Mouse (Mus musculus) embryonic facial prominence, embryonic 10.5 days (tissue): ENCODE measurements around the gene Prss57. TPM values are rescaled to one million over a fixed set of nuclear protein-coding genes. Genes with fewer than 3 reads are reported as not detected.

Experiments
- DNase-seq: peaks from one replicate; pipeline ENCODE4 v3.0.0-alpha.2; 2017; ENCODE audit warnings: low spot score
- H3K27ac ChIP-seq: fragments of 300-500 bp; sonication (generic); replicated peaks from 2 replicates; pipeline ENCODE4 v1.5.1; 2016; ENCODE audit warnings: mild to moderate bottlenecking
- H3K27me3 ChIP-seq: fragments of 300-500 bp; sonication (generic); replicated peaks from 2 replicates; pipeline ENCODE4 v1.6.1; 2016; ENCODE audit warnings: low read depth, mild to moderate bottlenecking; ENCODE audit not compliant: poor library complexity, severe bottlenecking
- H3K36me3 ChIP-seq: fragments of 300-500 bp; sonication (generic); replicated peaks from 2 replicates; pipeline ENCODE4 v1.6.1; 2016; ENCODE audit warnings: mild to moderate bottlenecking, moderate library complexity
- H3K4me1 ChIP-seq: fragments of 300-500 bp; sonication (generic); 2 replicates; pipeline ENCODE4 v1.6.1; 2016
- H3K4me3 ChIP-seq: fragments of 300-500 bp; sonication (generic); 2 replicates; pipeline ENCODE4 v1.5.1; 2016; ENCODE audit warnings: mild to moderate bottlenecking, moderate library complexity
- H3K9me3 ChIP-seq: fragments of 300-500 bp; sonication (generic); 2 replicates; pipeline ENCODE4 v1.6.1; 2016; ENCODE audit warnings: mild to moderate bottlenecking
- WGBS: fragments of 180-500 bp; shearing (Covaris S2); methylation state at CpG from one replicate; pipeline ENCODE4 v1.1.7; 2016; 5-methylcytosine and 5-hydroxymethylcytosine counted together
- polyA plus RNA-seq: library from polyadenylated mRNA; unstranded; fragments of >200 nt; fragmentation: Nextera tagmentation; extraction: Ambion mirVana; gene quantifications from 2 replicates; pipeline ENCODE4 v1.2.1, GENCODE M21; 2016

Gene Prss57
- polyA plus RNA-seq, 1 experiment from 2014 or later, result not detected

DNA sequence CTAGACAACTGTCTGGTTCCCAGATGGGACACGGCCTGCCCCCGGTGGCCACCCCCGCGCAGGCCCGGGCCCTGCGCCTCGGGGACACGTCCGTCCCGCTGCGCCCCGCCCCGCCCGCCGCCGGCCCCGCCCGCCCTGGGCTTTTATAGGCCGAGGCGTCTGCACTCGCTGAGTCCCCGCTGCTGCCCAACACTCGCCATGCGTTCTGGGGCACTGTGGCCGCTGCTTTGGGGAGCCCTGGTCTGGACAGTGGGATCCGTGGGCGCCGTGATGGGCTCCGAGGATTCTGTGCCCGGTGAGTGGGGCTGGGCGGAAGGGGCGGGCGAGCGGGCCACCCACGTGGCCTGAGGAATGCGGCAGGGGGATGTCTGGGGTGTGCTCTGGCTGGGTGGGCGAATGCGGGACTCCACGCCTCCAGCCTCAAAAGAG, 13.6 kb downstream of the Prss57 start, which contains the start of gene Fstl3:
Gene Fstl3 (plus strand): TSS at position 170 of the 429 bp plus-strand sequence.
- Histone ChIP-seq H3K9me3 (peaks cover 7% of the 10 kb centered on the region; the same call in 1 of the 2 replicates), H3K27ac (peak within 1 kb of the TSS; percentile 70), H3K4me1 (peaks cover 52% of the 10 kb centered on the region), H3K4me3 (peak within 1 kb of the TSS; percentile 54), H3K36me3 (no peaks in the 10 kb centered on the region), H3K27me3 (peaks cover 65% of the 10 kb centered on the region)
- 1% methylated on average over 39 of the region's 39 CpGs for WGBS
- peak; percentile 68 for DNase-seq

DNA sequence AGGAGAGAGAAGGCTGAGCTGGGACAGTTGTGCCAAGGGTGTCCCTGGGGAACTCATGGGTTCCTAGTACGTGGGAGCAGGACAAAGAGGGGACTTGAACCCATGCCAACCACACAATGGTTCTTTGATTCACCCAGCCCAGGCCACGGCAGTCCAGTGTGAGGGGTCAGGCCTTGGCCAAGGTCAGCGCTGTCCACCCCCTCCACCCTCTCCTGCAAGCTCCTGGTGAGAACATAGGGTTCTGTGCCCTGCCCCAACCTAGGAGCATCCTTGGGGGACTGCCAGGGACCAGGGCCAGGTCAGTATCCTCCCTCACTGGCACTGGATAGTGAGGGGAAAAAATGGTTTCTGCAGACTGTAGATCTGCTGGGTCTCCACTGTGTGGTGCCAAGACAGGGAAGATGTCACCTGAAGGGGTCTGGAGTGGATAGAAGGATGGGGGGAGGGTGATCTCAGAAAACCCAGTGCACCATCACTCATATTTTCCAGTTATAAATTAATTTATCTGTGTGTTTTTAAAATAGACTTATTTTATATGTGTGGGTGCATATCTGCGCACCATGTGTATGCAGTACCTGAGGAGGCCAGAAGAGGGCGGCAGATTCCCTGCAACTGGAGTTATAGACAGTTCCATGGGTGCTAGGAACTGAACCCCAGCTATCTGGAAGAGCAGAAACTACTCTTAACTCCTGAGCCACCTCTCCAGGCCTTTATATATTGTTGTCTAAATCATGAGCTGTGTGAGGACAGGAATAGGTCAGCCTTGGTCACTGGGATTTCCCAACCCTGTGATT, 16.1 kb downstream of the Prss57 start:
- H3K4me3 ChIP-seq, result no peak overlapping the region
- H3K27ac ChIP-seq, result no peak overlapping the region
- WGBS, result 72% methylated on average over 5 of the region's 5 CpGs
- peaks cover 30% of the 10 kb centered on the region for H3K4me1 ChIP-seq
- peaks cover 48% of the 10 kb centered on the region for H3K27me3 ChIP-seq
- peaks cover 7% of the 10 kb centered on the region; the same call in 1 of the 2 replicates for H3K9me3 ChIP-seq
- DNase-seq, result no peak
- no peaks in the 10 kb centered on the region for H3K36me3 ChIP-seq

DNA sequence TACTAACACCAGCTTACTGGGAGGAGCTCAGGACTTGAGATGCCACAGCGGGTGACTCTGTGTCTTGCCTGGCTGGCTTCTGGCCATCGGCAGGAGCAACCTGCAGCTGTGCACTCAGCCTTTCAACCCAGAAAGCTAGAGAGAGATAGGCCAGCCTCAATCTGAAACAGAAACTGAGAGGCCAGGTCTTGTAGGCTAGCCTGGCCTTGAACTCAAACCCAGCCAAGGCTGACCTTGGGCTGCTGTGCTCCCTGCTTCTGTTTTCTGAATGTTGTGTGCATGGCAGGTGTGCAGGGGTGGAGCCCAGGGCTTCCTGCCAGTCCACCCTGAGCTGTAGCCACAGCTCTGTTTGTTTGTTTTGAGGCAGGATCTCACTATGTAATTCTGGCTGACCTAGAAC, 17.6 kb downstream of the Prss57 start:
- no peak overlapping the region for H3K4me3 ChIP-seq
- no peak overlapping the region for H3K27ac ChIP-seq
- peaks cover 21% of the 10 kb centered on the region for H3K4me1 ChIP-seq
- no peak for DNase-seq
- H3K9me3 ChIP-seq, result peaks cover 7% of the 10 kb centered on the region; the same call in 1 of the 2 replicates
- peaks cover 34% of the 10 kb centered on the region for H3K27me3 ChIP-seq
- WGBS, result 96% methylated on average over 2 of the region's 2 CpGs
- no peaks in the 10 kb centered on the region for H3K36me3 ChIP-seq

DNA sequence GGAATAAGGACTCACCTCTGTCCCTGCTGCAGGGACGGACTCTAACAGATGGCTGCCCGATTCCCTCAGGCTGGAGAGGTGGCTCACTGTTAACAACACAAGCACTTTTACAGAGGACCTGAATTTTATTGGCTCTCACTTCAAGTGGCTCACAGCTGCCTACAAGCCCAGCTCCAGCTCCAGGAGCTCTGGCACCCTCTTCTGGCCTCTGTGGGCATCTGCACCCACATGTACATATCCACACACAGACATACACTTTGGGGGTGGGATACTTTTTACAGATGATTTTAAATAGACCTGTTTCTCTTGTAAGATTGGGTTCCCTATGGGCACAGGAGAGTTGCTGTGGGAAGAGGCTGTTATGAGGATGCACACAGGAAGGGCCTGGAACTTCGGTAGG, 18.4 kb downstream of the Prss57 start:
- no peak for DNase-seq
- 89% methylated on average over 3 of the region's 3 CpGs for WGBS
- Histone ChIP-seq H3K36me3 (no peaks in the 10 kb centered on the region), H3K9me3 (peaks cover 7% of the 10 kb centered on the region; the same call in 1 of the 2 replicates), H3K27ac (no peak overlapping the region), H3K4me1 (peaks cover 21% of the 10 kb centered on the region), H3K4me3 (no peak overlapping the region), H3K27me3 (peaks cover 25% of the 10 kb centered on the region)

DNA sequence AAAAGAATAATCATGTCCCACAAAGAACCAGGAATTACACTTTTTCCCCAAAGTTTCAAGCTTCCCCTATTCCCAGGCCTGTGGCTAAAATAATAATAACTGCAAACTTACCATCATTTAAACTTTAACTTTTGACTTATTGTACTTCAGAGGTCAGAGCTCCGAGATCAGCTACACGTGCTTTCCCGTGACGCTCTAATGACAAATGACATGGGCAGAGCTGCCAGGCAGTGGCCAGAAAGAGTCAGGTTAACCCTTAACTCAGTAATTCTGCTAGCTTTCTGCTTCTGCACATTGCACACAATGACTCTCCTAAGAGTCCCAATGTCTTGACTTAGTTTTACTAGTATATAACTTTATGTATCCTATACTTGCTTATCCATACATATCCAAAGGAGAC, 21.4 kb downstream of the Prss57 start:
- peaks cover 40% of the 10 kb centered on the region for H3K4me1 ChIP-seq
- H3K27ac ChIP-seq, result no peak overlapping the region
- DNase-seq, result no peak
- 0 out of 2 replicates have a peak, but pooled peaks cover 8% of the 10 kb centered on the region for H3K27me3 ChIP-seq
- H3K9me3 ChIP-seq, result peaks cover 7% of the 10 kb centered on the region; the same call in 1 of the 2 replicates
- no peak overlapping the region for H3K4me3 ChIP-seq
- H3K36me3 ChIP-seq, result peaks cover 10% of the 10 kb centered on the region; the same call in 1 of the 2 replicates
- 51% methylated on average over 4 of the region's 4 CpGs for WGBS

DNA sequence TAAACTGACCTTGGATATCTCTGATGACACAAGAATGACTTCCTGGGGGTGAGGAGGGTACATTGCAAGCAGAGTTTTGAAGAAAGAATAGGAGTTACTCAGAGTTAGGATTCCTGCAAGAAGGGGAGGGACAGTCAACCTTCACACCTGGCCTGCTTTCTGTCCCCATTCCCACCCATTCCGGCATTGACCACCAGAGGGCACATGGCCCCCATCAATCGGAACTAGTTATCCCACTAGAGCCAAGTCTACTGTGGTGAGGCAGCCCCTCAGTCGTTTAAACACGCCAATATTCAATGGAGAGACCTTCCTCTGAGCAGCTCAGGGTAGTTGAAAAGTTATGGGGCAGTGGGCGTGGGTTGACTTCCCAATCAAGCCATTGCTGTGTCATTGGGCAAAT, 22.4 kb downstream of the Prss57 start:
- Histone ChIP-seq H3K36me3 (peaks cover 19% of the 10 kb centered on the region), H3K4me3 (peak overlapping the region; percentile 79; the same call in 1 of the 2 replicates), H3K27ac (no peak overlapping the region), H3K27me3 (0 out of 2 replicates have a peak, but pooled peaks cover 7% of the 10 kb centered on the region), H3K9me3 (peaks cover 7% of the 10 kb centered on the region; the same call in 1 of the 2 replicates), H3K4me1 (peaks cover 49% of the 10 kb centered on the region)
- DNase-seq, result peak; percentile 89
- WGBS, result 2% methylated on average over 5 of the region's 5 CpGs

DNA sequence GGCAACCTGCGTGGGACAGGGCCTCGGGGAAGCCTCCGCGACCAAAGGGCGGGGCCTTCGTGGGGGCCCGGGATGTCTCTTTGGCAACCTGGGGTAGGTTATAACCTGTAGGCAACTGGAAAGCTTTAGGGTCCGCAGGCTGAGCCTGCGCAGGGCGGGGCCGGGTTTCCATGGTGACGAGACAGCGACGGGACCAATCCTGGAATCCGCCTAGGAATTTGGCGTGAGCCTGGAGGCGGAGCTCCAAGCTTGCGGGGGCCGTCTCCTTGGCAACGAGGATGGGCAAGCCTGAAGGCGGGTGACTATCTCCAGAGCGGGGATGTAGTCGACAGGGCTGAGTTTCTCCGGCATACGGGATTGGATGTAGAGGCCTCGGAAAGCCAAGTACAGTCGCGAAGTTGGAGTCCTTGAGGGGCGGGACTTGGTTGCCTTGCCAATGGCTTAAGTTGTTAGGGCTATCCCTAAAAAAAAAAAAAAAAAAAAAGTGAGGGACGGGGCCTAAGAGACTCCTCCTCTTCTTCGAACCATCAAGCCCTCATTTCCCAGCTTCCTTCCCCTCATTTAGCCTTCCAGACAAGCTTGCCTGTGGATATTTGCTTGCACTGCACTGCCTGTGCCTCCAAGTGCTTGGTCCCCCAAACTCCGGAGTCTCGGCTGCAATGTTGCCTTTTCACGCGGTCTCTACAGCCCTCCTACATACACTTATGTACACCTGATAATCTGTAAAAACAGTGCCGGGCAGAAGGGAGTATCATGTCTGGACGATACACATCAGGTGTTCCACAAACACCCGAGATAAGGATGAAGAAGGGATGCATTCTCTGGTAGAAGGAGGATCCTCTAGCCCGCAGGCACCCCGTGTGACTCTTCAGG, 23.2 kb downstream of the Prss57 start:
- H3K27me3 ChIP-seq, result 0 out of 2 replicates have a peak, but pooled peaks cover 7% of the 10 kb centered on the region
- peak overlapping the region; percentile 79 for H3K4me3 ChIP-seq
- peaks cover 5% of the 10 kb centered on the region; the same call in 1 of the 2 replicates for H3K9me3 ChIP-seq
- peaks cover 49% of the 10 kb centered on the region for H3K4me1 ChIP-seq
- H3K27ac ChIP-seq, result peak overlapping the region; percentile 95
- 12% methylated on average over 40 of the region's 40 CpGs for WGBS
- DNase-seq, result peak; percentile 95
- H3K36me3 ChIP-seq, result peaks cover 27% of the 10 kb centered on the region

DNA sequence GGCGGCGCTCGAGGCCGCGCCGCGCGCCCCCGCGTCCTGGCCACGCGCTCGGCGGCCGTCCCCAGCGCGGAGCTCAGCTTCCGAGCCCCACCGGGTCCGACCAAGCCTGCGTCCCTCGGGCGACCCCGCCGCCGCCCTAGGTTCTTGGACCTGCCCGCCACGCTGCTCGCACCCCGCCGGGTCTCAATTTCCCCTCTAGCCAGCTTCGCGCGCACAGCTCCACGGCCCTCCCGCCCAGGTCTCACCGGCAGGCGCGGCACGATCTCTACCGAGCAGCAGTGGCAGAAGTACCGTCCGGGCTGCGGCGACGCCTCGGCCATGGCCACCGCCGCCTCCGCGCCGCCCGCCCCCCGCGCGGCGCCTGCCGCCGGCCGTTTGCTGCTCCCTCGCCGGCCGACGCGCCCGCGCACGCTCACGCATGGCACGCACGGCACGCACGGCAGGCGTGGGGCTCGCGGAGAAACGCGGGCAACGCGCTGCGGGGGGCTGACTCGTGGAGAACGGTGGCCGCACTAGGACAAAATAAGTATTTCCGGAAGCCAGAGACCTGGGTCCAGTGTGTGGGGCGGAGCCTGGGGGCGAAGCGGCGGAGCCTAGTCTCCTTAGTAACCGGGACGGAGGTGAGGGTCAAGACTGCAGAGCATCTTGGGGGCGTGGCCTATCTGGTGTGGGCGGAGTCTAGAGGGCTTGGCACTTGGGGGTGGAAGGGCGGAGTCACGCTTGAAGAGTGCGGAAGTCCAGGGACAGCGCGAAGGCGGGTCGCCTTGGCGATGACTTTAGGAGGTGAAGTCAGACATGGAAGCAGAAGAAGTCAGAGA, 24.0 kb downstream of the Prss57 start, which contains the start of gene Rnf126:
Gene Rnf126 (minus strand): TSS at position 445 of the 818 bp plus-strand sequence.
- Histone ChIP-seq H3K36me3 (peaks cover 36% of the 10 kb centered on the region), H3K27ac (peak within 1 kb of the TSS; percentile 95), H3K27me3 (0 out of 2 replicates have a peak, but pooled peaks cover 7% of the 10 kb centered on the region), H3K4me1 (peaks cover 49% of the 10 kb centered on the region), H3K4me3 (peak within 1 kb of the TSS; percentile 79), H3K9me3 (no peaks in the 10 kb centered on the region)
- peak; percentile 99 for DNase-seq
- WGBS, result under 1% methylated on average over 101 of the region's 101 CpGs

DNA sequence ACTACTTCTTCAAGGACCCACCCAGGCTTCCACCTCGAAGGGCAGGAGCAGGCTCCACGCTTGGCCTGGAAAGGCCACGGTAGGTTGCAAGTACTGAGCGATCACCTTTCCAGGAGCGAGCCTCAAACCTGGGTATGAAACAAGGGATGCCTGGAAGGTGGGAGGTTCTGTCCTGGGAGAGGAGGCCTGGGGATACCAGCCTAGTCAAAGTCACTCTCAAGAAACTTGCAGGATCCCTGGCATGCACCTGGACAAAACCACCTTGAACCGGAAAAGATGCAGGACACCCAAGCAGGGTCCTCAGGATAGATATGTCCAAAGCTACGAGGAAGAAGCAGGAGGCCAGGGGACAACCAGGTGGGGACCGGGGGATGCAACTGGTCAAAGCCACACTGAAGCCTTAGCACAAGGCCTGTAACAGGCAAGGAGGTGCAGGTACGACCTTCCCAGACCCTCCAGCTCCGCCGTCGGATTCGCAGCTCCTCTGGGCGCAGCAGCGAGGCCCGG, 24.7 kb downstream of the Prss57 start:
- peaks cover 42% of the 10 kb centered on the region for H3K36me3 ChIP-seq
- peaks cover 49% of the 10 kb centered on the region for H3K4me1 ChIP-seq
- peak overlapping the region; percentile 79 for H3K4me3 ChIP-seq
- H3K27ac ChIP-seq, result peak overlapping the region; percentile 95
- no peak for DNase-seq
- H3K9me3 ChIP-seq, result no peaks in the 10 kb centered on the region
- 0 out of 2 replicates have a peak, but pooled peaks cover 4% of the 10 kb centered on the region for H3K27me3 ChIP-seq
- WGBS, result 10% methylated on average over 16 of the region's 16 CpGs

DNA sequence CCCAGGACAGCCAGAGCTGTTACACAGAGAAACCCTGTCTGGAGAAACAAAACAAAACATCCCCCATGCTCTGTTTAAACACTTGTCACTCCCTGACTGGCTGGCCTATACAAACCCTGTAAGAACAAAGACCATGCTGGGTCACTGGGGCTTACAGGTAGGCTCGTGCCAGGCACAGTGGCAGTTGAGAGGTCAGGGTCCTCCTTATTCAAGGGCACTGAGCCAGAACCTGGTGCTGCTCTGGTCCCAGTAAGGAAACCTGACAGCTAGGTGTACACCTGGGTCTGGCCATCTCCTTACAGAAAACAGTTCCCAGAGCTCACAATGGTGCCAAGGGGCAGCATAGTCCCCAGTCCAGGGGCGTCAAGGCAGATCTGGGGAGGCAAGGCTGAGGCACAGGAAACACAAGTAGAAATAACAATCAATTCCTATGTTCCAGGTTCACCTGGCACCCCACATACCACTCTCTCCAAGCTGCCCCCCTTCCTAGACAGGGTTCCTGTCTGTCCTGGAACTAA, 25.5 kb downstream of the Prss57 start:
- Histone ChIP-seq H3K4me3 (peak overlapping the region; percentile 79), H3K4me1 (peaks cover 49% of the 10 kb centered on the region), H3K27me3 (no peaks in the 10 kb centered on the region), H3K9me3 (no peaks in the 10 kb centered on the region), H3K27ac (no peak overlapping the region; the same call in 1 of the 2 replicates), H3K36me3 (peaks cover 50% of the 10 kb centered on the region)
- no peak for DNase-seq
- WGBS, result 82% methylated on average over 2 of the region's 2 CpGs

DNA sequence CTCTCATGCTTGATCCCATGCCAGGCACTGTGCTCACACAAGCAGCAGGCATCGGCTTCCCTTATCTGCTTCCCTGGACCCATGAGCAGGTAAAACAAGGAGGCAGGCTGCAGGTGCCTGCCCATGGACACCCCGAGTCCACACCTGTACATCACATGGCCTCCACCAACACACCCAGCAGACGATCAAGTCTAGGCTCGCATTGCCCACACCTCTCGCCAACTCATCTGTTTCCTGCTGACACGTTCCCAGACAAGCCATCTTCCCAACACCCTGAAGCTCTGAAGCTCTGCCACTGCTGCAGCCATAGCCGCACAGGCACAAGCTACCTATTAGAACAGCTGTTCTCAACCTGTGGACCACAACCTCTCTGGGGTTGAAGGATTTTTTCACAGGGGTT, 26.5 kb downstream of the Prss57 start:
- 91% methylated on average over 7 of the region's 7 CpGs for WGBS
- Histone ChIP-seq H3K4me1 (peaks cover 49% of the 10 kb centered on the region), H3K27me3 (no peaks in the 10 kb centered on the region), H3K9me3 (no peaks in the 10 kb centered on the region), H3K4me3 (peak overlapping the region; percentile 16; the same call in 1 of the 2 replicates), H3K36me3 (peaks cover 60% of the 10 kb centered on the region), H3K27ac (no peak overlapping the region)
- no peak for DNase-seq
